Mouse (Mus musculus): Measurements from ENCODE around the gene Sugt1.

DNA sequence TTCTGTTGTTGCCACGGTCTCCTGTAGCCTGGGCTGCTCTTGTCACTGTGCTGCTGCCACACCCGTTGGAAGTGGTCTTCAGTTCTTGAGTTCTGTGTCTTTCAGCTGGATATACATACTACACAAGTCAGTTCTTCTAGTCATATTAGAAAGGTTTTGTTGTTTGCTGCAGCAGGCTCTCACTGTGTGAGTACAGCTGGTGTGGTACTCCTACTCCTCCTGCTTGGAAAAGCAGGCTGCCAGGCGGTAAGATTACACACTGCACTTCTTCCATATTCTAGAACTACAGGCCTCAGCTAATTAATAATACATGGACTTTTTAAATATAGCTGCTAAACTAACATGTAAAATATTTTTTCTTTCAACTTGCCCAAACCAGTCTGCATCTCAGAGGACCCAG lies 19.4 kb downstream of the Sugt1 start:
- TF ChIP-seq MAFK (IDR thresholded peaks at IDR 0.05; ENCODE audit: insufficient read depth, low read depth, low read length) = no peak
- TF ChIP-seq ZNF384 (IDR thresholded peaks at IDR 0.05; ENCODE audit: low read depth, low read length) = no peak
- no peak for TF ChIP-seq CHD2 (IDR thresholded peaks at IDR 0.05; ENCODE audit: low read depth, low read length)

Measured in ES-E14 (cell line).